Mouse (Mus musculus): ENCODE data around the gene Slc22a21.
"Not testable (repeated sequence)": the region's sequence is repeated elsewhere in the genome, so short reads cannot be mapped to it uniquely, and the experiment has no call there.

Gene Slc22a21

DNA sequence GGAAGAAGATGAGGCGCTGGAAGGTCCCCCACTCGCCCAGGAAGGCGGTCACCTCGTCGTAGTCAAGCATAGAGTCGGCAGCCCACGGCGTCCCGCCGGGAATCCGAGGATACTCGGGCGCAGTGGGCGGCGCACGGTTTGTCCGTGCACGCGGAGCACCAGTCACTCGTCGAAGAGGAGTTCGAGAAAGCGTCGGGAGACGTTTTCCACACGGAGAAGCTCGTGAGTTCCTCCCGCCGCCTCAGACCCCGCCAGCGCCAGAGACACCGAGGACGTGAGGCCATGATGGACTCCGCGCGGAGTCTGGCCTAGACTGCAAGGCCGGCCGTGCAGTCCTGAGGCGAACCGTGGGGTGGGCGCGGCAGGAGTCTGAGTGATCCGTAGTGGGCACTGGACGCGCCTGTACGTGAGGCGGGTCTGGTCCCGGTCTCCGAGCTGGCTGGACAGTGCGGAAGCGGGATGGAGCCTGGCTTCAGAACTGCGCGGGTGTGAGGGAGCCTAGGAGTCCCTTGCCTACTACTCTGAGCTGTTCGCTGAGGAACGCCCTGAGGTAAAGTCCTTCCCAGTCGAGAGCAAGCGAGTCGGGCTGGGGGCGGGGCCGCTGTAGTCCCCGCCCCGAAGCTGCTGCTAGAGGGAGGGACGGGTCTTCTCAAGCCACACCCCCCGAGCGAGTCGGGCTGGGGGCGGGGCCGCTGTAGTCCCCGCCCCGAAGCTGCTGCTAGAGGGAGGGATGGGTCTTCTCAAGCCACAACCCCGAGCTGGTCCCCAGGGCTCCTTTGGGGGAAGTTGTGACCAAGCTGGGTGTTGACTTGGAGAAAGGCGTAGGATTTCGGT, at the start of gene Slc22a21:
TSS of gene Slc22a21 (minus strand) at position 545 of the 834 bp plus-strand sequence.
- DNase-seq (ENCODE audit: extremely low read depth, insufficient read length, low spot score), result peak; percentile 87

DNA sequence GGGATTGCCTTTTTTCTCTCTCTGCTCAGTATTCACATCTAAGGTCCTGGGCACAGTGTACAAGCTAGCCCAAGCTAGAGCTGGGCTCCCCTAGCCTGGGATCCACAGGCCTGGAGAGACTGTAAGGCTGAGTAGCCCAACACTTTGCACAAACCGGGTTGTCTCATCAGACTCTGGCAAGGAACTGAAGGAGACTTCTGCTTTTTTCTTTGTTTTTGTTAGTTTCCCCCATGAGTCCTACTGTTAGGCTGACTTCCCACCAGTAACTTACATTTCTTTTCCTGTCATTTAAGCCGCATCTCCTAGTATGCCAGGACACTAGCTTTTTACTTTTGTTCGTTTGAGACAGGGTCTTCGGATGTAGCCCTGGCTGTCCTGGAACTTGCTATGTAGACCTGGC, 48.9 kb upstream of the Slc22a21 start:
- DNase-seq (ENCODE audit: extremely low read depth, insufficient read length, low spot score), result no peak

DNA sequence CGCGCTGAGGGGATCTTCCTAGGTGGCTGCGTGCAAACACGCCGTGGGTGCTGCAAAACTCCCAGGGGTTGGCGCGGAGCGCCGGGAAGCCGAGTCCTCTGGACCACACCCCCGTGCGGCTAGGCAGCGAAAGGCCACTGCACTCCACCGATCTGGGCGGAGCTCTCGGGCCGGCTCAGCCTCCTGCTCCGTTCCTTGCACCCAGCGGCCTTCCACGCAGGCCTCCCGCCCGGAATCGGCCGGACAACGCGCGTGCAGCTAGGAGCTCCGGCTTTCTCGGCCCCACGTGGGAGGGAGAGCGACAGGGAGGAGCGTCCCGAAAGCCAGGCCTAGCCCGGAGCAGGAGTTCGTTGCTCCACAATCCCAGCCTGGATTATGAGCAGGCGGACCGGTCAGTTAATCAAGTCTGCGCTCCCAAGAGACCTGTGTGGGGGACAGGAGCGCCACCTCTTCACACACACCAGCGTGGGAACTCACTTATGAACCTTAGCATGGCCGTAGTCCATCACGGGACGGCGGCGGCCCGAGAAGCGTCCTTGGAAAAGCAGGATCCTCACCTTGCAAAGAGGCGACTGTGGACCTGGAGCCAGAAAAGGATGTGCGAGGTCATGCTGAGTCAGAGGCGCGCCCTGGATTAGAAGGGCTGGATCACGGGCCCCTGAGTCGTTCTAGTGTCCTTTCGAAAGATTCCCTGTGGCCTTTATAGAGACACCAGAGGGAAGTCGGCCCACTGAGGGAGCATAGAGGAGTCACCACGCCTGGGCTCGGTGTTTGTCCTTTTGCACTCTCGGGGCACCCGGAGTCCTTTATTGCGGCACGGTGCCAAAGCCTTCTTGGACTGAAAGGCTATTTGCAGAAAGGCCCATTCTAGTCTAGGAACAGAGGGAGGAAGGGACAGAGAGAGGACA, 48.2 kb upstream of the Slc22a21 start, which contains the start of gene Slc22a4:
TSS of gene Slc22a4 (minus strand) at position 47 of the 908 bp plus-strand sequence.
- peak; percentile 95 for DNase-seq (ENCODE audit: extremely low read depth, insufficient read length, low spot score)

DNA sequence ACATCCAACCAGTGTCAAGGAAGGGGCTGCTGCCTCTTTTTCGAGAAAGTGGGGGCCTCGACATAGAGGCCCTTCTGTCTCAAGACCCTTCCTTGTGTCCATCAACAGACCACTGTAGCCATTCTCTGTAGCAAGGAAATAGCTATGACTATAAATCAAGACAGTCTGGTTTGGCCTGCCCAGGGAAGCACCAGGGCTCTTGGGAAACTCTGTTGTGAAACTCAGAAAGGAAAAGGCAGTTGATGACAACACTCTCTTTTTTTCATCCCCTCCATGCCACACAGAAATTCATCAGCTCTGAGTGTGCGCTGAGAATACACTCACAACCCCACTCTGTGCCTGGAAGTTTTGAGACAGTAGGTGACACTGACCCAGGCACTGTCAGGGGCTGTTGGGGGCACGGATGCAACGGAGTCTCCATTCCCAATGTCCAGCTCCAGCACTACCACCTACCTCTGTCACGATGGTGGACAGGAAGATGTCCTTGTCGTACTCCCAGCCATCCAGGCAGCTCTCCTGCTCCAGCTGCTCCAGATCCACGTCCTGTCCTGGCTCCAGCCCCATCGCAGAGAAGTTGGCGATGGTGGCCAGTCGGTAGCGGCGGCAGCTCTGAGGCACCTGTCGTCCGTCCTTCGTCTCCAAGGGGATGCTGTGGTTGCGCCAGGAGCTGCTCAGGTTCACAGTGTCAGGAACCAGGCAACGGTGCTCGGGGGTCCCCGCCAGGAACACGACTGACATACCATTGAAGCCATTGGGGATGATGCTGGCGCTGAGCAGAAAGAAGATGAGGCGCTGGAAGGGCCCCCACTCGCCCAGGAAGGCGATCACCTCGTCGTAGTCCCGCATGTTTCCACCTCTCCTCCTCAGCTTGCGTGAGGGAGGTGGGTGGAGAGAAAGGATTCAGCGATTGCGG, 47.3 kb upstream of the Slc22a21 start:
- DNase-seq (ENCODE audit: extremely low read depth, insufficient read length, low spot score), result no peak

DNA sequence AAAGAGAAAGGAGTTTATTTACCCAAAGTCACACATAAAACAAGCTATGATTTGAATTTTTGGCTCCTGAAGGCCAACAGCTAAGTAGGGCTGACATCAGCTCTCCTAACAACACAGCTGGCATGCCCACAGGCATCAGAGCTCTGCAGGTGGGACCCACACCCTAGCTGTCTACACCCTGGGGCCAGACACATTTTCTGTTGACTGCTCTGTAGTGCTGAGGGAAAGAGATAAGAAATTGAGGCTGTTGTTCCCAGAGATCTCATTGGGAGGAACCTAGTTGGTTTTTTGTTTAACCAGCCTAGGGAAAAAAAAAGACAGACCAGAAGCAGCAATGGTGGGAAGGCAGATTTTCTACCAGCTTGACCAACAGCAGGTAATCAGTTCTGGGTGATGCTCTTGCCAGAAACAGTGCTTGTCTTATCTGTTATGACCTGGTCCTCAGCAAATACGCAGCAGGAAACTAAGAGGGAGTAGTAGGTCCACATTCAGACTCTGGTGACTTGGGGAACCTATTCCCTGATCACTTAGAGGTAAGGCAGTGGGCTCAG, 46.4 kb upstream of the Slc22a21 start:
- no peak for DNase-seq (ENCODE audit: extremely low read depth, insufficient read length, low spot score)

DNA sequence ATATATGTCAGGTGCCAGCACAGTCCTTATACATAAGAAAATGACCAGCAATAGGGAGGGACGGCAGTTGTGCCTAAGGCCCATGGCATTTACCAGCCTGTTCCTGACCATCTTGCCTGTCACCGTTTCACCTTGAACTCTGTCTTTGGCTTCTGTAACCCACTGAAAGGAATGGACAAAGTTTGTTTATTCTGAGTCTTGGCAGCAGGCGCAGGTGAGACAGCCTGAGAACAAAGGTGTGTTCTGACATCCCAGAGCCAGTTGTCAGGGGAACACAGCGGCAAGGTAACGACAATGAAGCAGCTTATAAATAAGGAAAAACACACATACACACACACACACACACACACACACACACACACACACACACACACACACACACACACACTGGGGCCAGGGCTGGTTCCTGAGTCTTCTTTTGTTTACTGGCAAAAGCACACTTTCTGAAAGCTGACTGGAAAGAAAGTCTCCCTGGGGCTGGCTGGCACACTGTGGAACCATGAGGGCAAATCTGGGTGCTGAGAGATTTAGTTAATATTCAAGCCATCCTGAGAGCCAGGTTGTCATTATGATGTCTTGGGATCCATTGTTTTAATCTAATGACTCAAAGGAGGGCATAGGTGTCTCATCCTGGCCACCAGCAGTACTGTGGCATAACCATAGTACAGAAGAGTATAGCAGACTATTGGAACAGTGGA, 41.4 kb upstream of the Slc22a21 start:
- no peak for DNase-seq (ENCODE audit: extremely low read depth, insufficient read length, low spot score)

DNA sequence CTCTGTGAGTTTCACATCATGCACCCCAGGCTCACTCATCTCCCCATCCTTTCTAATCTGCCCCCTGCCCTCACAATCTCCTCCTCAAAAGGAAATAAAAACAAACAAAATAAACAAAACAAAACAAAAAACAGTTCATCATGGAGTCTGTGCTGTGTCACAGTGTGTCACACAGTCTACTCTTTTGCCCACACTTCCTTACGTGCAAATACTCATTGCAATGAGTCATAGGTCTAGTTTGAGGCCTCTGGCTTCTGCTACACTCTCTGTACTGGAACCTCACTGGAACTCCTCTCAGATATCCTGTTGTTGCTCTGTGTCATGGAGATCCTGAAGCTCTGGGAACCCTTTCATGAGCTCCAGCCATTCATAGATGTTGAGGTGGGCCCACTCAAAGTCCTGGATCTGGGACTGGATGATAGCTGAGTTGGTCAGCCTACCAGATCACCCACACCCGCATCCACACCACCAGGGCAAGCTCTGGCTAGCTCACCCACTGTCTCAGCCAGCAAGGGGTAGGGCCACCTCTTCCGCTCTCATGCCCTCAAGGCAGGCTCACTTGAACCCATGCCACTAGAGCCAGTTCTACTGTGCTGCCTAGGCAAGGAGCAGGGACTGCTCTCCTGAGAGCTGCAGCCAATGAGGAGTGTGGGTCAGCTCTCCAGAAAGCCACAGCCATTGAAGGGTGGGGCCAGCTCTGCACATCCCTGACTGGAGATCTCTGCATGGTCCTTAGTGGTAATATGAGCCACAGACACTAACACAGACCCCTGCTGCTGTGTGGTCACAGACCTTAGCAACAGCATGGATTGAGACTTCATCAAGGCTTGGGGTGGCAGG, 39.0 kb upstream of the Slc22a21 start:
- peak; percentile 87 for DNase-seq (ENCODE audit: extremely low read depth, insufficient read length, low spot score)

DNA sequence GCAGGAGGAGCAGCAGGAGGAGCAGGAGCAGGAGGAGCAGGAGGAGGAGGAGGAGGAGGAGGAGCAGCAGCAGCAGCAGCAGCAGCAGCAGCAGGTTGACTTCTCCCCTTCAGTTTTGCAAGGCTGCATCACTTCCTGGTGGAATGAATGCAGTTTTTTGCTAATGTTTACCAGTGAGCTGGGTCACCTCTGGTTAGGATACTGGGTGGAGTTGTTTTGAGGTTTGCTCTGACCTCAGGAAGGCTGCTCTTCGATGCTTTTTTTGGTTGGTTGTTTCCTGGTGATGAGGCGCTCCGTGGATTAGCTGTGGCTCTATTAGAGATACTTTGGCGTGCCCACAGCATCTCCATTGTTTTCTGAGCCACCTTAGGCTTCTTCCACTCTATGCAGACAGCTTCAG, 37.5 kb upstream of the Slc22a21 start:
- DNase-seq (ENCODE audit: extremely low read depth, insufficient read length, low spot score), result no peak

DNA sequence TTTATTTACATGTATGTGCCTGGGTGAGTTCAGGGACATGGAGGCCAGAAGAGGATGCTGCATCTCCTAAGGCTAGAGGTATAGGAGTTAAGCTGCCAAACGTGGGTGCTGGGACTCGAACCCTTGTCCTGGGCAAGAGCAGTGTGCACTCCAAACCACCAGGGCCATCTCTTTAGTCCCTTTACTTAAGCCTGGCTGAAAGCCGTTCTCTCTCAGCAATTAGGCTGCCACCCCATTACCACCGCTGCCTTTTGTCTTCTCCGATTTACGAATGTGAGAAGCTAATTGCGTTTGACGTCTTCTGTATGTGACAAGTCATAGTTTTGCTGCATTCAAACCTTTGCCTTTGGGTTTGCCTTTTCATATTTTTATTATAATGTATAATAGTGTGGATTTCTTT, 35.9 kb upstream of the Slc22a21 start:
- DNase-seq (ENCODE audit: extremely low read depth, insufficient read length, low spot score), result no peak

DNA sequence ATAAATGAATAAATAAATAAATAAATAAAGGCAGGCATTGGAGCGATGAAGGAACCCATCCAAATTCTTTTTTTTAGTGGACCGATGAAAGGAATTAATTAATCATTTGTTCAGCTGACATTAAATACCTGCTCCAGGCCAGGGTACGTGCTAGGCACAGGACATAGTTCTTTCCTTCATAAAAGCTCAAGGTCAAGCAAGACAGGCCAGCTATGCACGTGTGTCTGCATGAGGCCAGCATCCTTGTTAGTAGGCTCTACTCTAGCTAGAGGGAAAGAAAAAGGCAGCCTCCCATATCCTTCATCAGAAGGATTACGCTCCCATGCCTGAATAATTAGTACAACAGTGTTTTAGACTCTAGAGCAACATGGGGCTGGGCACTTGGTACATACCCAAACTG, 32.8 kb upstream of the Slc22a21 start:
- no peak for DNase-seq (ENCODE audit: extremely low read depth, insufficient read length, low spot score)

DNA sequence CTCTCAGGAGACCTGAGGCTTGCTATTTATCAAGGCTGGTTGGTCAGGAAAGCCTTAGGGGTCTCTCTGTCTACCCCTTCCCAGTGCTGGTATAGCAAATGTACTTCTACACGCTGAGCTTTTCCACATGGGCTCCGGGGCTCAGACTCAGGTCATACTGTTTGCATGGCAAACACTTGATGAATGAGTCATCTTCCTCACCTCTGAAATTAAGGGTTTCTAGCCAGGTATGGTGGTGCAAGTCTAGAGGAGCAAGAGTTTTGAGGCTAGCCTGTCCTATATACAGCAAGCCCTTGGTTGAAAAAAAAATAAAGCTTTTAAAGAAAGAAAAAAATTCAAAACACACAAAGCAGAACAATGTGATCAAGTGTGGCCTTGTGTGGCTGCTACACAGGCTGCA, 31.1 kb upstream of the Slc22a21 start:
- no peak for DNase-seq (ENCODE audit: extremely low read depth, insufficient read length, low spot score)

DNA sequence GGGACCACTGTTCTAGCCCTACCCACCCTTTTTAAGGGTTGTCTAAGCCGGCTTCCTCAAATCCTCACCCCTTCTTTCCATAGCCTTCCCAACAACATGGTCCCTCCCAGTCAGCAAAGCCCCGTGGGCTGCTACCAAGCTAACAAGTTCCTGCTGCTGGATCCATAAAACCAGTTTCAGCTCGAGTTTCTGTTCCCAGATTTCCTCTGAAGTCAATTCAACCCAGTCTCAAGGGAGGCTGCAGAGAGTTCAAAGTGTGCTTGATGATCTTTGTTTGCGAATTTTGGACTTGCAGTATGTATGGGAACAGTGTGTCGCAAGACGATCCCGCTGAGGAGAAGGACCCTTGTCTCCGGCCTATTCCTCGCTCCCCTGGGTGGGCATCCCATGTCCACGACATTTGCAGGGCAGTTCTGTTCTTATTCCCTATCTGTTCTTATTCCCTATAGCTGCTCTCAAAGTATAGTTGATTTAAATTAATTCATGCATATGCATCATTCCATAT, 28.3 kb upstream of the Slc22a21 start:
- DNase-seq (ENCODE audit: extremely low read depth, insufficient read length, low spot score), result no peak

DNA sequence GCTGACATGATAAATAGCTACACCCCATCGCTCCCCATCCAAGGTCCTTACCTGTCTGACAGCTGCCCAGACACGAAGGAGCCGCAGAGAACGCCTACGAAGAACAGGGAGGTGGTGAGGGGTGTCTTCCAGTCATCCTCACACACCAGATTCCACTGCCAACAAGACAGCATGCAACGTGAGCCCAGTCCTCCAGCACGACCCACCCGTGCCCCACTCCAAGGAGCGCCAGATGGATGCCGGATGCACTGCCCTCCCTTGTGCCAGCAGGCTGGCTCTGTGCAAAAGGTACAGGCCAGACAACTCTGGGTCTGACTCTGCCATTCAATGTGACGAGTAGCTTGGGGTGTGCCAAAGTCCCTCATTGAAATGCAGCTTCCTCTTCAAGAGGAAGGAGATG, 27.6 kb upstream of the Slc22a21 start:
- DNase-seq (ENCODE audit: extremely low read depth, insufficient read length, low spot score), result no peak

DNA sequence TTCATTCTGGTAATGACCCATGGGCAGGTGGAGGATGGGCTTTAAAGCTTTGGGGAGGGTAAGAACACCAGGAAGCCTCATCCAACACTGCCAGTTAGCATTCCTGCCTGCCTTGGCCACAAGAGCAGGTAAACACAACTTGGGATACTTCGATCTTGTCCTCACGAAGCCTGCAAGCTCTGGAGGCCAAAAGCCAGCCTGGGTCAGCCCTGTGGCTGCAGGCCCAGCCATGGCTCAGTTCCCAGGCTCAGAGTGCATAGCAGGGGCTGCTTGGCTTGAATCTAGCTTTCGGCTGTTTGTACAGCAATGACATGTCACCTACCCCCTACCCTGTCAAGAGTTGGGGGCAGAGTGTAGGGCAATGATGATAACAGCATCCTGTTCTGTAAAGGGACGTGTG, 26.8 kb upstream of the Slc22a21 start:
- DNase-seq (ENCODE audit: extremely low read depth, insufficient read length, low spot score), result no peak

DNA sequence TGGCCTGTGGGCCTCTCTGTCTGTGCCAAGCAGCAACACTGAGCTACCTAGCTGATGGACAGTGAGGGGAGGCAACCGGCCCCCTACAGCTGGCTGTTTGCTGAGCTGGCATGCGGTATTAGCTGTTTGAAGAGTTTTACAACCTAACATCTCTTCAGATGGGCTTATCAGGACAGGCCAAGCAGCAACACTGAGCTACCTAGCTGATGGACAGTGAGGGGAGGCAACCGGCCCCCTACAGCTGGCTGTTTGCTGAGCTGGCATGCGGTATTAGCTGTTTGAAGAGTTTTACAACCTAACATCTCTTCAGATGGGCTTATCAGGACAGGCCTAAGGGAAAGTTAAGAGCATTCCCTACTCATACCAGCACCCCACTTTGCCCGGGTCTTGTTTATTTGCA, 26.2 kb upstream of the Slc22a21 start:
- not testable (repeated sequence) for DNase-seq (ENCODE audit: extremely low read depth, insufficient read length, low spot score)

DNA sequence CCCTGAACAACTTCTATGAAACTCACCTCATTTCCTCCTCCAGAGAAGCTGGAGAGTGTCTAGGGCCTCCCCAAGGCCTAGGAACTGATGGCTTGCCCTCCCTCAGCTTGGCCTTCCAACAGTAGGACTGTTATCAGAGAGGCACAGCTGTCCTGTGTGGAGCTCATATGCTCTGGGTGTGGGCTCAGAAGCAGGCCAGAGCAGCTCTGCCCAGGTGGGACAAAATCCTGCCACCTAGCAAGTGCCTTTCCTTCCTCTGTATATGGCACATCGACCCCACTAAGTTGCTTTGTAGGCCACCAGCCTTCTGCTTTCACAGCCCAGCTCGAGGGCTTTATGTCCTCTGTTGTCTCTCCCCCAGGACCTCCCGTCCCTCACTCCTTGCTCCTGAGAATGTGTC, 24.6 kb upstream of the Slc22a21 start:
- no peak for DNase-seq (ENCODE audit: extremely low read depth, insufficient read length, low spot score)

DNA sequence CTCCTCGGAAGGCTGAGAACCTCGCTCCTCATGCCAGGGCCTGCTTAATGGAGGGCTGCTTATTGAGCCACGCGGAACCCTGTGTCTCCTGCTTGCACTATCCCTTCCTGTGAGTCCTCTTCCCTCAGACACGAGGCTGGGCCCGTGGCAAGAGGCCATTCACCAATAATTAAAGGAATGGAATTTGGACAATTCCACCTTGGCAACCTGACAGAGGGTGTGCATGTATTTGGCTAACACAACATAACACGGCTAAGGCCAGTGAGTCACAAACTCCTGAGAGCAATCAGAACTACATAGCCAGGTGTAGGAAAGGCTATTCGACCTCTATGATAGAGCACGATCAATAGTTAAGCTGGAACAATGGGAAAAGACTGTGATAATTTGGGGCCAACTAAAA, 24.1 kb upstream of the Slc22a21 start:
- DNase-seq (ENCODE audit: extremely low read depth, insufficient read length, low spot score), result peak; percentile 59

Measured in 3134 (cell line).